Mouse (Mus musculus) adrenal gland, postnatal 10 days (tissue): ENCODE data around the gene Ddx52. TPM values are rescaled to one million over a fixed set of nuclear protein-coding genes. Genes with fewer than 3 reads are reported as not detected.
A peak's percentile ranks its signal among the peaks of the same experiment; 100 is the strongest.

Source experiments
- DNase-seq: peaks from one replicate; pipeline ENCODE4 v3.0.0; 2021; ENCODE audit warnings: mixed read lengths
- total RNA-seq, 2 experiments: library from RNA; stranded (reverse); gene quantifications; 2 replicates each; pipeline ENCODE4 v1.2.3; 2021

Gene Ddx52
- total RNA-seq, 2 experiments from 2014 or later = 18.3 to 18.6 TPM

DNA sequence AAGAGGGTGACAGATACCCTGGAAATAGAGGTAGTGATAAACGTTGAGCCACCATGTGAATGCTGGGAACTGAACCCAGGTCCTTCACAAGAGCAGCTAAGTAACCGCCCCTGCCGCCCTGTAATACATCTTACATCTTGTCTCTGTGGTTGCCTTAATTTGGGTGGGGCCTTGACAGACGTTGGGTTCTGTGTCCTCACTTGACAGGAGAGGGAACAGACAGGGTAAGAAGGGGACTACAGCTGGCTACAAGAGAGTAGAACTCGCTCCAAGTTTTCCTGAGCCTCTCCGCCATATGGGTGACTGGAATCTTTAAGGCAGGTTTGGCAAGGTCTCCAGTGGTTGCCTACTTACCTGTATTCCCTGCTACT is 26.3 kb downstream of the Ddx52 start:
- no peak for DNase-seq

DNA sequence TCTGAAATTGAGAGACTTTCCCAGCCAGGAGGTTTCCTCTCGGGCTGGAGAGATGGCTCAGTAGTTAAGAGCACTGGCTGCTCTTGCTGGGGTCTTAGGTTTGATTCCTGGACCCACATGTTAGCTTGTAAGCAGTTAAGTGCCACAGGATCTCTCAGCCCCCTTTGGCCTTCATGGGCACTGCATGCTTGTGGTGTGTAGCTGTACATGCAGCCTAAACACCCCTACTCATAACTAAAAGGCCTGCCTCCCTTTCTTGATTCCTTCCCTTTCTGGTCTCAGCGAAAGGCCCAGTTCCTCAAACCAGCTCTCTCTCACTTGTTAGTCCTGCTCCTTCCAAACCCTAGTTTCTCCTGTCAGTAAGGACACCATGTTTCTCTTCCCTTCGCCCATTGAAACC is 27.2 kb downstream of the Ddx52 start:
- DNase-seq = no peak

DNA sequence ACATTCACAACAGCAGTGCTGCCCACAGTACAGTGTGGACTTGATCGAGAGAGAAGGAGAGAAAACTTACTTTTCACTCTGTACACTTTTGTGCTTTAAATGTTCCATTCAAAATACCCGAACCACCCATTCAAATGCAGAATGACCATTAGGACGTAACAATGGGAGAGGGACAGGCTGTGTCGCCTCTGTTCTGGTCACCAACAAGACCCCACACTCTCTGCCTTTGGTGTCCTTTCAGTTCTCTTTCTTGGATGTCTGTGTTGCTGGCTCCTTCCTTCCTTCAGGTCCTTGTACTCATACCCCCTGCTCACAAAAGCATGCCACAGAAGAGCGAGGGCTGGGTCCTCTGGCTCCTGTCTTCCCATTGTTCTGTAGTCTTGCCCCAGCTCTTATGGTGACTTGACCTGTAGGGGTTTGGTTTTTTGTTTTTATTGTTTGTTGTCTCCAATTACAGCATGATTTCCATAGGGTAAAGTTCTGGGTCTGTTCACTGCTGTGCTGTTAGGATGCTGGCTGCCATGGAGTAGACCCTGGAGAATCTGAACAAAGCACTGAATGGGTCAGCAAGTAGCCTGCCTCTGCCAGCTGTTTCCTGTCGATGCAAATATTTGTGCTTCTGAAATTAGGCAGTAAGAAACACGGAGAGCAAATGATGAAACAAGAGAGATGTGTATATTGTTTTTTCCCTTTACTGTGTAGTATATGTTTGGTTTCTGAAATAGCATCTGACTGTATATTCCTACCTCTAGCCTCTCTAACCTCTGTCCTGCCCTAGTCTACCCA is 32.9 kb downstream of the Ddx52 start:
- no peak for DNase-seq

GRCm38 (mm10) chr11:83975488-83975887 is 33.6 kb downstream of the Ddx52 start:
- DNase-seq = no peak

DNA sequence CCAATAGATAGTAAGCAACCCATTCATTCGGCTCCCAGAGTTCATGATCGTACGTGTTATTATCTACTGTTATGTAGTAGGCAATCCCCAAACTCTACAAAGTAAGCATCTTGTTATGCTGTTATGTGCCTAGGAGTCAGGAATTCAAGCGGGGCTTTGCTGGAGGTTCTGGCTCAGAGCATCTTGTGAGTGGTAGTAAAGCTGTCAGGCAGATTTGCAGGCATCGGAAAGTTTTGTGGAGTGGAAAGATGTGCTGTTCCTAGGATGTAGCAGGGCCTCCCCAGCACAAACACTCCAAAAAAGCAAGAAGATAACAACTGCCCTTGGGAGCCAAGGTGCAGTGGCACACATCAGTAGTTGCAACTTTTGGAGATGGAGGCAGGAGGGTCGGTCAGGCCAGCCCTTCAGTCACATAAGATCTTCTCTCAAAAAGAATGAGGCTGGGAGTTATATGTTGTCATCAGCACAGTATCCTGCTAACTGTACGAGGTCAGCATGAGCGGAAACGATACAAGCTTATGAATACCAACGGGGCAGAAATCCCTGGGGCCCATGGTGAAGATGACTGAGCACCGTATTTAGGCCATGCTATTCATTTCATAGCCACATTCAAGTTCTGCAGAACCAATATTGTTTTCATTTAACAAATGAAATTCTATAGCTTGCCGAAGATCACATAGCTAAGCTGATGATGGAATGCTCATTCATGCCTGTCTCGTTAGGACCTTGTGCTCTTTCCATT is 34.5 kb downstream of the Ddx52 start:
- DNase-seq = no peak

- no peak for DNase-seq
These were observed 35.9 kb downstream of the Ddx52 start for GRCm38 (mm10) chr11:83977810-83978209.

GRCm38 (mm10) chr11:83979992-83980391 is 38.1 kb downstream of the Ddx52 start:
- DNase-seq = peak; percentile 28

GRCm38 (mm10) chr11:83981338-83981737 is 39.5 kb downstream of the Ddx52 start:
- peak; percentile 33 for DNase-seq

- no peak for DNase-seq
These were observed 49.8 kb downstream of the Ddx52 start for GRCm38 (mm10) chr11:83991701-83992100.

DNA sequence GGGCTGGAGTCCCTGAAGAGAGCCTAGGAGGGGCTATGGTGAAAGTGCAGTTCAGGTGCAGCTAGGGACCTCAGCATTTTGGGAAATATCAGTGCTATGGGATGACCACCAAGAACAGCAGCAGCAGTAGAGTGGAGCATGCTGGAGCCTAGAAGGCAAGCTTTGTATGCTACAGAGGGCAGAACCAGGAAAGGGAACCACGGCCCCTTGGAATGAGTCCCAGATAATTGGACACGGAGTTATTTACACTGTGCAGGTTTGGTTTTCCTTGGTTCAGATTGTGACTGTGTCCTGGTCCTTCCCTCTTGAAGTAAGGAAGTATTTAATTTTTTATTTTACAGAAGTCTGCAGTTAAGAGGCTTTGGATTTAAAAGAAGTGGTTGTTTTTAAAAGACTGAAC is 51.6 kb downstream of the Ddx52 start:
- DNase-seq = peak; percentile 42

GRCm38 (mm10) chr11:83994481-83994880 is 52.6 kb downstream of the Ddx52 start:
- no peak for DNase-seq

DNA sequence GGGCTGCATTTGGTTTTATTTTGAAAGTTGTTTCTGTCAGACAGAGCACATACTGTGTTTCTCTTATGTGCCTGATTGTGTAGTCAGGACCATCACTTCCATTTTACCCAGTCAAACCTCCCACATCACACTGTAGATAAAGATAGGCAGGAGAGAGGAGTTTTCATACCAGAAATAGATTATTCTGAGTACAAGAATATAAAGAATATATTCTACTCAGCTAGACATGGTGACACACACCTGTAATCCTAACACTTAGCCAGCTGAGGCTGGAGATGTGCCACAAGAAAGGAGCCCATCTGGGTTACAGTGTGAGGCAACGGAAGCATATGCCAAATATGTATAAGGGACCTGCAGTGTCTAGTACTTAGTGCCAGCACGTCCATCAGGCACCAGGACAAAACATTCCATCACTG is 53.7 kb downstream of the Ddx52 start:
- DNase-seq = no peak

DNA sequence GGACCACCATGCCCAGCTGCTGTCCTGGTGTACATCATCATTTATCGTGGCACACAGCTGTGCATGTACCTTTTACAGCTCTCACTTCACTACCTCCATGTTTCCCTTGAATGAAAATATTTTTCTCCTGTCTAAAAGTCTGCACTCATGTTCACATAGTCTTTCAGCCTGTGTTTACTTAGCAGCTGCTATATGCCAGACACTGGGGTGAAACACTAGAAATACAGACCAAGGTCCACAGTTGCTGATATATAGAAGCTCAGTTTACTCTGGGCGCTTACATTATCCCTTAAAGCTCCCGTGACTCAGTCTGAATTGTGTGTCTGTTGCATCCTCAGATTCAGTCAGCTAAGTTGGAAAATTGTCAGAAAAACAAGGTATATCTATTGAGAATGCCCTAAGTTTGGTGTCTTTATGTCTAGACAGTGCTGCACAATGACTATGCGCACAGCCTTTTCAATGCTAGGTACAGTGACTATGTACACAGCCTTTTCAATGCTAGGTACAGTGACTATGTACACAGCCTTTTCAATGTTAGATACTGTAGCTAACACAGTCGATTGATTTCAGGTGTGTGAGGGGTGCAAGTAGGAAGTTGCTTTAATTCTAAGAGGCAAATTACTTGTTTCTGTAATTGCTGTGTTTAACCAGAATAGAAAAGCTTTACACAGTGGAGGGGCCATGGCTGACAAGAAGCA is 55.5 kb downstream of the Ddx52 start:
- DNase-seq = no peak

DNA sequence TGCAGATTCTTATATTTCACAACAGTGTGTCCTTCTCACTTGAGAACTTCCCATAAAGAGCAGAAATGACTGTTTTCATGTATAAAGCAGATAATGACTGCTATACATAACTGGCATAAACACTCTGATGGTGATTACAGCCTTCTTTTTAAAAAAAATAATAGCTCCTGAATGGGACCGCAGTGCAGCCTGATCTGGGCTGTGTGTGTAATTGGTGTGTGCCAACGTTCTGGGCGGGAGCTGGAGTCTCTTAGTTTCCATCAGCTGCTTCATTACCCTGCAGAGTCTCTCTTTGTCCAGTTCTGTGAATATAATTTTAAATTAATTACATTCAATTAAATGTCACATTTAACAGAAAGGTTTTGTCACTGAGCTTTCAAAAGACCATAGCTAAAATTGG is 57.1 kb downstream of the Ddx52 start:
- no peak for DNase-seq

DNA sequence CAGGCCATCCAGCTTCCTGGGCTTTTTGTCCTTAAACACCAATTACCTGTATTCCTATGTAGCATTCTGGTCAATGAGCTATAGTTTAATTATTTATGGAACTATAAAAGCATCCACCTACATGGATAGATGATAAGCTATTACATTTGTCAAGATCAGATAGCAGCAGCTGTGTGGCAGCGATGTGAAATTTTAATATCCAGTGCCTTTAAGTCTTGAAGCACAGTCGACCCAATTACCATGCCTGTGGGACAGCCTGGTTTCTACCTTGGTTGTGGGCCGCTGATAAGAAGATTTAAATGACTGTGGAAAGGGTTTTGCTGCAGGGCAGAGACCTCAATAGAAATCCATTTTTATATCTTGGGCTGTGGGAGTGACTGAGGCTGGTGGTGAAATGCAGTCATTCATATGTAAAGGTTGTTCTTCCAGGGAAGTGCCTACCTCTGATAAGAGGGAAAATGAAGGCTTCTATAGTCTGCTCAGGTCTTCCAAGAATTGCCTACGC is 57.6 kb downstream of the Ddx52 start:
- DNase-seq = no peak

GRCm38 (mm10) chr11:84001257-84001656 is 59.4 kb downstream of the Ddx52 start:
- DNase-seq = no peak

DNA sequence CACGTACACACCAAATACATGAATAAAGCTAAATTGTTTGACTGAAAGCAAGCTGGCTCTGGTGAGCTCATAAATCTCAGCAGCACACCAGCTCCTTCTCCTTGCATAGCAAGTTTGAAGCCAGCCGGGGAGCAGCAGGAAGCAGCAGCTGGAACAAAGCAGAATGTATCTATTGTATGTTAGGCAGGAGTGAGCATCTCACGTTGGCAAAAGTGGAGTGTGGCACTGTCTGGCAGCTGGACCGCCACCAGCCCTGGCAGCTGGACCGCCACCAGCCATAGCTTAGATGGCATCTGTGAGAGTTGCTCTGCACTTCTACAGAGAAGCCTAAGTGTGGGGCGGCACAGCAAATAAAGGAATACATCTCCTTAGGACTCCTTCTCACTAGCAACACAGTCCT is 62.1 kb downstream of the Ddx52 start:
- DNase-seq = no peak

GRCm38 (mm10) chr11:84009001-84009400 is 67.1 kb downstream of the Ddx52 start:
- no peak for DNase-seq

GRCm38 (mm10) chr11:84010411-84010810 is 68.5 kb downstream of the Ddx52 start:
- DNase-seq = no peak

DNA sequence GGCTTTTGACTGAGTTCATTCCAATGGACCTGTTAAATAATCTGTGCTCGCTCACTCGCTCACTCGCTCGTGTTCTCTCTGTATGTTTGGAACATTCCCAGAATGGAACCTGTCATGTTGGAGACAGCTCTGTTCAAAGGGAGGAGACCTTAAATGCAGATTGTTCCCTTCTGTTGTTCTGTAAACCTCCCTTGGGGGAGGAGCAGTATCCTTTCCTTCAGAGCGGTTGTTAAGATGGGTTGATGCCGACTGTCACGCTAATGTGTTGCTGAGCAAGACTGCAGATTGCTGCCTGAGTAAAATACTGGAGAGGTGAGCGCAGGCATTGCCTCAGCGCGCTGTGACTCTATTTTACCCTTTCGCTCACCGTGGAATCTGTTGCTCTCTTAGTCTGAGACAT is 69.2 kb downstream of the Ddx52 start:
- DNase-seq = no peak

- DNase-seq = no peak
These were observed 69.7 kb downstream of the Ddx52 start for GRCm38 (mm10) chr11:84011576-84011975.
